Mouse (Mus musculus): ENCODE data around the gene Smim6.
A peak's percentile ranks its signal among the peaks of the same experiment; 100 is the strongest.

Gene Smim6

GRCm38 (mm10) chr11:115911632-115912376, at the start of gene Smim6:
Gene Smim6 (plus strand): TSS chr11:115912017.
- peak; percentile 74 for DNase-seq

- DNase-seq = no peak
These were observed 47.9 kb upstream of the Smim6 start for GRCm38 (mm10) chr11:115863895-115864294.

- peak; percentile 62 for DNase-seq
These were observed 42.4 kb upstream of the Smim6 start for GRCm38 (mm10) chr11:115869393-115869792.

DNA sequence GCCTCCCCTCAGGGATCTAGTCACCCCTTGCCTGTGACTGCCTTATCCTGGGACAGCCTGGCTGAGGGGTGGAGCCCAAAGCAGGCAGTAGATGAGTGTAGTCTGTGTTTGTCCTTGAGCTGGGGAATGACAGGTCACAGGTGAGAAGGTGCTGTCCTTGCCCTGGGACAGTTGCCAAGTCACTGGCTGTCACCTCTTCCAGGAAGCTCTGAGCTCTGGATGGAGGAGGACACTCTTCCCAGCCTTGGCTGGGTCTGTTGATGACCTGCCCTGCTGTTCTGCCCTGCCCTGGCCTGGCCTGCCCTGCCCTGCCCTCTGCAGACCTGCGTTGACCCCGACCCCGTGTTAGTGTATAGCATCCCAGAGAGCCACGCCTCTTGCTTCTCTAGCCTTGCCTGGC, 39.4 kb upstream of the Smim6 start:
- no peak for DNase-seq

- no peak for DNase-seq
These were observed 35.9 kb upstream of the Smim6 start for GRCm38 (mm10) chr11:115875935-115876334.

GRCm38 (mm10) chr11:115876438-115876837, 35.4 kb upstream of the Smim6 start:
- DNase-seq = no peak

GRCm38 (mm10) chr11:115877174-115877755, 34.6 kb upstream of the Smim6 start:
- no peak for DNase-seq

DNA sequence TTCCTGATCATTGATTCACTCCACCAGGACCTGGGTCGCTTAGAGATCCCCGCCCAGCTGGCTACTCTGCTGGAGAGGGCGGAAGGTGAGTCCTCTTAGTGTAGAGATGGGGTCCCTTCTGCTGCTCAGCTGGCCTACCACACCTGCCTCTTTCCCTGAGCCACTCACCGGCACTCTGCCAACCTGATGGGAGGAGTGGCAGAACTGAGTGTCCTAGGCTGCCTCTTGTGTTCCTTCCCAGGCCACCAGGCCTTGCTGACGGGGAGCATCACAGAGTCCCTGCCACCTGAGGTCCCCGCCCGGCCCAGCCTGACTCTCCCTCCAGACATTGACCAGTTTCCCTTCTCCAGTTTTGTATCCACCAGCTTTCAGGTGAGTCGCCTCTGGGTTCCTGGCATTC, 33.7 kb upstream of the Smim6 start:
- DNase-seq = no peak

GRCm38 (mm10) chr11:115881002-115881401, 30.8 kb upstream of the Smim6 start:
- peak; percentile 43 for DNase-seq

- no peak for DNase-seq
These were observed 28.6 kb upstream of the Smim6 start for GRCm38 (mm10) chr11:115883251-115883650.

DNA sequence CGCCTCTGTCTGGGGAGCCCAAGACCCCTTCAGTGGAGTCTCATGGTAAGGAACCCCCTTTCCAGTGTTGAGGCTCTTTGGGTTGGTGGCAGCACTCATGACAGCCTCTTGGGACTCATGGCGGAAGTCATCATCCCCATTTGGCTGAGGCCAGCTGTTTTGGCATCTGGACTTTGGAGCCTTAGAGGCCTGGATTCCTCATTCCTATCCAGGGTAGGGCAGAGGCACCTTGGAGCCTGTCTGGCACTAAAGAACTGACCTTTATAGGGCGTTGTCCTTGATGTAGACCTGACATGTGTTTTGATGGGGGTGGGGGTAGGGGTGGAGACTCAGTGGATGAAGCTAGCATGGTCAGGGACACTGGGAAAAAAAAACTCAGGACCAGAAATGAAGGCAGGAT, 27.5 kb upstream of the Smim6 start:
- DNase-seq = no peak

- no peak for DNase-seq
These were observed 26.5 kb upstream of the Smim6 start for GRCm38 (mm10) chr11:115885281-115885680.

GRCm38 (mm10) chr11:115886446-115886845, 25.4 kb upstream of the Smim6 start:
- no peak for DNase-seq

GRCm38 (mm10) chr11:115888020-115888419, 23.8 kb upstream of the Smim6 start:
- no peak for DNase-seq

DNA sequence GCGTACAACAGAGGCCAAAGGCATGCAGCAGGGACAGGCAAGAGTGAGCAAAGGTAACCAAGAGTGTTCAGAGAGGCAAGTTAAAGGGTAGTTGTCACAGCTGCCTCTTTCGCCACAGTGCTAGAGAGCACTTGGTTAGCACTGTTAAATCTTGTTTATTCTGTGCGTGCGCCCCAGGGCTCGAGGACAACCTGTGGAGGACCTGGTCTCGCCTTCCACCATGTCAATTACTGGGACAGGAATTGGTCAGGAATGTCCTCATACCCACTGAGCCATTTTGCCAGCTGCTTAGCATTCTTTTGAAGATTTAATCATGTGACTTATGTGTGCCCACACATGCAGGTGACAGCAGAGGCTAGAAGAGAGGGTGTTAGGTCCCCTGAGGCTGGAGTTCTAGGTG, 22.7 kb upstream of the Smim6 start:
- DNase-seq = peak; percentile 27

DNA sequence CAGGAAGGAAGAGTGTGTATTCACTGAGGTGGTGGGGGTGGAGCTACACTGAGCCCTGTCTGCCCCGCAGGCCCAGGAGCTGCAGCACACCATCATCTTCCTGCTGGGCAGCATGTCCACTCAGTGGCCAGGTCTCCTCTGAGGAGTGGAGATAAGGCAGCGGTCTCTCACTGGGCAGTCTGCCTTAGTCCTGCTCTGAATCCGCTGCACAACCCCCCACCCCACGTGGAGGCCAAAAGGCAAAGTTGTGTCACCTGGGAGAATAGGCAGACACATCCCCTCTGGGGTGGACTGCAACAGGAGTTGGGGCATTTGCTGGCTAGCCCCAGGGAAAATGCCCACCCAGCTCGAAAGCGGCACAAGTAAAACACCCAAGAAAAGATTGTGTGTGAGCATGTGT, 19.6 kb upstream of the Smim6 start:
- DNase-seq = no peak

- no peak for DNase-seq
These were observed 18.7 kb upstream of the Smim6 start for GRCm38 (mm10) chr11:115893071-115893470.

DNA sequence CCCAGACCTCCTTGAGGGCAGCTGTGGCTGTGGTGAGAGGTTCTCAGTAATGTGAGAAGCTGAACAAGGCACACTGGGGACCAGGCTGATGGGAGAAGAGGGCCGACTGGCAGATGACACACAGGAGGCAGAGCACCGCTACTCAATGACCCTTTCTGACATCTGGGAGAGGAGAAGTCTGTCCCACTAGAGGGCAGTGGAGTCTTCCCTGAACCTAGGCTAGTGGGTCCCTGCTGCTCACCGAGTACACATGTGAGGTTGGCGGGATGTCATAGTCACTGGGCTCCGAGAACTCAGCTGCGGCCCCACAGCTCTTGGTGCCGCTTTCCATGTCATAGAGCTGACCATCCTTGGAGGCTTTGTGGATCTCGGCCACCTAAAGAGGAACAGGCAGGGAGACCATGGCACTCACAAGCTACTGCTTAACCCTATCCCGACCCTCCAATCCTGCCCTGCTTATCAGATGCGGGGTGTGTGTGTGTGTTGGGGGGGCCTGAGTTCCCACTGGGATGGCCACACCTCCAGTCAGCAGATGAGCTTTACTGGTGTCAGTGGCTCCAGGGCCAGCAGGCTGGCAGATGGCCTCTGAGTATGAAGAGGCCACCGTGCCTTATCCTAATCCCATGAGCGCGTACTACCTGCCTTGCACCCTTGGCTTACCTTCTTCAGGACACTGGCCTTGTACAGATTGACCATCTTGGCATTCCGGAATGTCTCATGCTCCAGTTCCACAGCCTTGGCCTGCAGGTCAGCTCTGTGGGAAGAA, 16.9 kb upstream of the Smim6 start:
- DNase-seq = peak; percentile 30

DNA sequence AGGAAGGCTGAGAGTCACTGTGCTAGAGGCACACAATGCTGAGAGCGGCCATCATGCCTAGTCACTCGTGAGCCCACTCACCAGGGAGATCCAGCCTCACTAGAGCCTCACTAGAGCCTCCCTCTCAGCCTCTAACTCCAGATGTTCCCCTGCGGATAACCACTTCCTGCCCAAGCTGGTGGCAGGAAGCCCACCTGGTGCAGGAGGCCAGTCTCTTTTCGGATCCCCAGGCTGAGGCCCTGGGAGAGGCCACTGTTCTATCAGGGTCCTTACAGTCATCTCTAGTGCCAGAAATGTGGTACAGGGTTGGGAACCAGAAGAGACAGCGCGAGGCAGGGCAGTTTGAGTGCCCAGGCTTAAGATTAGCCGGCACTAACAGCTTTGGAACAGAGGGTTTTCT, 13.4 kb upstream of the Smim6 start:
- no peak for DNase-seq

DNA sequence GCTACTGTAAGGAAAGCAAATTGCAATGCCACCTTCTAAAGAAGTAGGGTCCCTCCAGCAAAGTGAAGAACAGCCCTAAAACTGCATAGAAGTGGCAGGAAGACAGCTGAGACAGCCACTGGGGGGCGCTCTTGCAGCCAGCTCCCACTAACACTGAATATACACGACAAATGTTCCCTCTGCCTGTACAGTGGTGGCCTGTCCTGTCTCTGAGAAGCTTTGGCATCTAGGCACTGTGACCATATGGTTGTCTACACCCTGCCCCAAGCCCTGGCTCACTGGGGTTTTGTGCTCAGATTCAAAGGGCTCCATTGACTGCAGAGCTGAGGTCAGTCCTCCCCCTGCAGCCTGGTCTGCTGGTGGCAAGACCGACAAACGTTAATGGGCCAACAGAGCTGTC, 12.9 kb upstream of the Smim6 start:
- peak; percentile 59 for DNase-seq

DNA sequence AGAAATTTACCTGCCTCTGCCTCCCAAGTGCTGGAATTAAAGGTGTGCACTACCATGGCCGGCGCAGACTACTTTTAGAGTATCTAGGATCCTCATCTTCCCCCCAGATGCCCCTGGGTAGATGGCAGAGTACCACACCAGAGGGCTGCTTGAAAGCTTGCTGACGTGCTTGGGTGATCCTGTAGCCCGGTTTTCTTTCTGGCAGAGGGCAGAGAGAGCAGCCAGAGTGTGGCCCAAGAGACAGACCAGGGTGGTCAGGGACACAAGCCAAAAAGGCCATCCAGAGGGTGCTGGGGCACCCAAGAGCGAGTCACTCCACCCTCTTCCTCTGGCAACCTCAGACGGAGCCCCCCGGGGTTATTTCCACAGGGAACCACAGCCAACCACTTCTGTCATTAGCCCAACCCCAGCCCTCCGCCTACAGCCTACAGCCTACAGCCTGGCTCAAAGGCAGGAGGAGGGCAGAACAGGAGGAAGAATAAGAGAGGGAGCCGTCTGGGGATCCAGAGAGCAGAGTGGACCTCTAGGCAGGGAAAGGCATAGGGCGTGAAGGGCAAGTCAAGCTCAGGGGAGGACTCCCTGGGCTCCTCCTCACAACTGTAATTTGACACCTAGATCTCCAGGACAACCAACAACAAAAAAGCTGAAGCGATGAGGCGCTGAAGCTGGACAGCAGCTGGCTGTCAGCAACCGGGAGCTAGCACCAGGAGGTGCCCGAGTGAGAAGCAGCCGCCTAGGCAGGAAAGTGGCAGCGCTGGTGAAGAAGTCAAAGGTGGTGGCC, 12.1 kb upstream of the Smim6 start, which contains the start of gene Smim5:
Smim5 (plus strand) TSS at position 481 of the 781 bp plus-strand sequence.
- DNase-seq = peak; percentile 74

GRCm38 (mm10) chr11:115900561-115901337, 11.1 kb upstream of the Smim6 start:
- DNase-seq = no peak

Measured in lung, postnatal 36 days (tissue).